Mouse (Mus musculus): ENCODE data around the gene Alx3.
"Not testable (repeated sequence)": the region's sequence is repeated elsewhere in the genome, so short reads cannot be mapped to it uniquely, and the experiment has no call there.

The Alx3 gene

DNA sequence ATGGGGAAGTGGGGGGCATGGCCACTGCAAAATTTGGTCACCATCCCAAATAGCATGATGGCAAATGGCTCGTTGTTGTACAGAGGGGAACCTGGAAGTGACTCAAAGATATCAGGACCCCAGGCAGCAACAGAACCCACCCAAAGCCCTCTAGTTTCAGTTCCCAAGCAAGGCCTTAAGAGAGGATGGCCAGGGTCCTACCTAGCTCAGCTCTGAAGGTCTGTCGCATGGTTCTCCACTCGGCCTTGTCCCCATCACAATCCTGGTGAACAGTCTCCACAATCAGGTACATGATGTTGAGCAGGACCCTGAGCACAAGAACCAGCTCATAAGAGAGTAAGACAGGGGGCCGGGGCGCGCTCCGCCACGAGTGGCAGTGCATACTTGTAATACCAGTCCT, 29.6 kb downstream of the Alx3 start:
- no peak for DNase-seq (ENCODE audit: low spot score)

DNA sequence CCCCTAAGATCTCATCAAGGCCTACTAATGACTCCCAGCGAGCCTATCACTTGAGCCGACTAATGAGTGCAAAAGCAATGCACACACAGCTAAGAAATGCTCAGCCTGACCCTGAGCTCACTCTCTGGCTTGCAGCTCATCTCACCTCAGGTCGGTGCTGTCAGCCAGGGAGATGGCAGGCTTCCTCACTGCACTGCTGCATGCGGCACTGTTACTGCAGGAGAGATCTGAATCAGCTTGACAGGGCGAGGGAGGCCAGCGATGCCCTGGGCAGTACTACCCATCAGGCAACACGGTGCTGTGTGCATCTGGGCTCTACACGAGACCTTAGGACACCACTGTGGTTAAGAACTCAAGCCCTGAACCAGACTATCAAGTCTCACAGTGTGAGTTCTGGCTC, 30.7 kb downstream of the Alx3 start:
- DNase-seq (ENCODE audit: low spot score), result no peak

DNA sequence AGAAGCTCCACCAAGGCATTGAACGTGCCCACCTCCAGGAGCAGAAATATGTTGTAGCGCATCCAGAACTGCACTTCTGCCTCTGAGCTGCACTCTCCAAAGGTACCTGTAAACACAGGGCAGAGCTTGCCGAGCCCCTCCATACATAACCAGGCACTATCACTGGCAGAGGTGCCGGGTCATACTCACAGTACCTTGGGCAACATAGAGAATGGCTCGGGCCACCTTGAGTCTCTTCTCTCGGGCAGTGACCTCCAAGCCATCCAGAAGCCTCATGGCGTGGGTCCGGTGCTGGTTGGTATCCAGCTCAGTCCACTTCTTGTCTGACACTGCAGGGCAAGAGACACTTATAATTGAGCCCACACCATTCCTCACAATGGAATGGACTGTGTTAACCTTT, 31.9 kb downstream of the Alx3 start:
- no peak for DNase-seq (ENCODE audit: low spot score)

DNA sequence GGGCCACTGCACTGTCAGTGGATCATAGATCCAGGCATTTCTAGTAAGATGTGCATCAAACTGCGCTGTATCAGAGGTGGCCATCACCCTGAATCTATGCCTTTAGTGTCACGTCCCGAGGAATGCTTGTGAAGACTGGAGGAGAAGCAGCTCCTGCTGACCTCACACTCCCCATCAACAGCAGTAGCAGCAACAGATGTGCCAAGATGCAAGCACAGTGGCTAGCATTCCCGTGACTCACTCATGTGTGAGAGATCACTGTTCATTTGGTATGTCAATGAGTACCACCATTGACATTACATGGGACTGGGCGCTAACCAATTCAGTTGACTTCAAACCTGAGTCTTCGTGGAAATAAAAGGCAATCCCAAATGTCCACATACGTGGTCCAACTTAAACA, 32.8 kb downstream of the Alx3 start:
- no peak for DNase-seq (ENCODE audit: low spot score)

DNA sequence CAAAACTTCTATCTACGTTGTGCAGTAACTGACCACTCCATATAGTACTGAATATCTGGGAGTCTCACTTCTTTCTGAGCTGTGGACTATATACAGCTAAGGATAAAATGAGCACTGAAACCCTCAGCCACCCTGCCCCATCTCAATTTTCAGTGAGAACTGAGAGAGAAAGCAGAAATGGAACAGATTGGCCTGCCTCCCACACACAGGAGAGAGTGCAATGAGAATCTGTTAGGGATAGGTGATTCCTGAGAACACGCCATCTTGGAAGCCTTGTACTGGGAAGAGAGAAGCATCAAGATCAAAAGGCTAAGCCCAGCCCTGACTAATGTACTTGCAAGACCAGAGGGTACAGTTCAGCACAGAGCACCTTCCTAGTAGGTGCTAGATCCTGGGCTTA, 33.7 kb downstream of the Alx3 start:
- no peak for DNase-seq (ENCODE audit: low spot score)

DNA sequence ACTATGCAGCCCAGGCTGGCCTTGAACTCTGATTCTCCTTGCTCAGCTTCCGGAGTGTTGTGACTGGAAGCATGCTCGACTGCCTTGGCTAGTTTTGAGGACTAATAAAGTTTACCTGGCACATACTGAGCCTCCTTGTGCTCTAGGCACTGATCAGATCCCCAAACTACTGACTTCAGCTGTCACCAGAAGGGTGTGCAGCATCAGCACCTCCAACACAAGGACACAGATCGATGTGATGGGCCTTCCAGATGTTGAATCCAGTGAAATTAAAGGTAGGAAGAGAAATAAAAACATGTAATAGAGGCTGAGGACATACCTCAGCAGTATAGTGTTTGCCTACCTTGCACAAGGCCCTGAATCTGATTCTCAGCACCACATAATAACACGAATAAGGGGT, 34.6 kb downstream of the Alx3 start:
- no peak for DNase-seq (ENCODE audit: low spot score)

DNA sequence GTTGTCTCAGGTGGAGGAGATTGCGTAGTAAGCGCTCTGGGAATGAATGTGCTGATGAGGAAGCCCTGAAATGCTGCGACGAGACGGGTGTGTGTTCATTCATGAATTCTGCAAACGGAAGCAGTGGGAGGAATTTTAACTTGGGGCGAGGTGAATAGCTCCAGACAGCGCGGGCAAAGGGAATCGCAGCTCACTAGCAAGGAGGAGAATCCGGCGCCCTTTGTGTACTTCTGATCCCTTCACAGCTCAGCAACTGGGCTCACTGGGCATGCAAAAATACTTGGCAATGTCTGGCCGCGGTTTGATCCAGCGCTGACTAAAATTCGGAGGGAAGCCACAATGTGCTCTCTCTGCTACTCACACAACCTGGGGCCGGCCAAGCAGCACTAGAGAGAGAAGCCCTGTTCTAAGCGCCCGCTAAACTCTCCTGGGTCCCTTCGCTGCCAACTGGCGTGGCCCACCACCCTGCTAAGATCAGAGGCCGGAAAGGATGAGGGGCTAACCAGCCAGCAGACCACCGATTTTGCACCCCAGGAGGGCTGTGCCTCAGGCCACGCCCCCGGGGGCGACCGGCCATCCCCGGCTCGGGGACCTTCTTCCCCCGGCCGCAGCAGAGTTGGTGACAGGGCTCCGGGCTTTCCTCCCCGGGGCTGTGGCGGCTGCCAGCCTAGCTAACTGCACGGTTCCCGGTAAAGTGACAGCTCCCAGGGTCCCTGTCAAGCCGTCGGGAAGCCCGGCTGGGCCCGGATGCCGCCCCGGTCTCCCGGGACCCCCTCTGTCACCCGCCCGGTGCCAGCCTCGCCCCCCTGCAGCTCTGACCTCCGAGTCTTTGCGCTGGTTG, 36.1 kb downstream of the Alx3 start, which contains the start of gene Gm10961:
Gm10961 (plus strand) TSS at position 641 of the 841 bp plus-strand sequence.
- DNase-seq (ENCODE audit: low spot score), result peak; percentile 56

DNA sequence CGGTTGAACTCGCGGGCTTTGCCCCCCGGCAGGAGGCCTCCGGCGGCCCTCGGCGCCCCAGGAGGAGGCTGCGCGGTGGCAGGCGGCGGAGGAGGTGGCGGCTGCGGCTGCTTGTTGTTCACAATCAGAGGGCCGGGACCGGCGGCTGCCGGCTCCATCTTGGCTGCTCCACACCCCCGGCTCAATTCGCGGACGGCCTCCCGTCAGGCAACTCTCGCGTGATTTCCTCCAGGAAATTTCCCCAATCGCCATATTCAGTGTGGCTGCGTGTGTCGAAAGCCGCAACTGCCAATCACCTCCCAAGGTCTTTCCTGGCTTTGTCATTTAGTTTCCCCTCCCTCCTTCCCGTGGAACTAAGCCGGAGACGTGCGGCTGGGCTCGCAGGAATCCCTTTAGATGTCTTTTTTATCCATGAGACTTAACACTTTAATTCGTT, 36.7 kb downstream of the Alx3 start, which contains the start of gene Strip1:
Strip1 (minus strand) TSS at position 172 of the 436 bp plus-strand sequence.
- DNase-seq (ENCODE audit: low spot score), result peak; percentile 96

DNA sequence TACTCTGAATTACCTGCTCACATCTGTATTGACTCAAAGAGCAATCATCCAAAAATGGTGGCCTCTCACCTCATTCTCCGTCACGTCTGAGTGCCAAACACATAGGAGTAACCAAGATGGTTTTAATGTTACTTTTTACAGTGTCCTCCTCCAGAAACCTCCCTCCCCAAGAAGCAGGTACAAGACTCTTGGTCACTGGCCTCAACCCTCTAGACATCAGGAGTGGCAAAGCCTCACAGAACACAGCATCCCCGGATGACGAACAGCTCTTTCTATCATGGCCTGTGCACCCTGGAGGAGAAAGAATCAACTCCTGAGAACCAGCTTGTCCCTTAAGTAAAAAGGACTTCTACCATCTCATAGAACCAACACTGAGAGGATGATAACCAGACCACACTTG, 38.0 kb downstream of the Alx3 start:
- DNase-seq (ENCODE audit: low spot score), result no peak

DNA sequence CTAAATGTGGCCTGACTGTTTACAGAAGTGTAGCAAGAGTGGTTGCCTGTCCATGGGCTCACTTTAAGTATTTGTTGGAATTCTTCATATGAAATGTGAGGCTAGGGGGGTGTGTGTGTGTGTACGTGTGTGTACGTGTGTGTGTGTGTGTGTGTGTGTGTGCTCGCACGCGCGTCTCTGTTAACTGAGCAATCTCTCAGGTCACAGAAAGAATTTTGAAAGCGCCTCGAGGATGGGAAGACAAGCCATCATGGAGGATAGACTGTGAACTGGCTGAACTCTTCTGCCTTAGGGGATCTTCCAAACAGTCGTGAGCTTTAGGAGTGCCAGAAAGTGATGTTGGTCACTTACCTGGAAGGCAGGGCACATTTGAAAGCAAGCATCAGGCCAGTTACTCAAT, 39.1 kb downstream of the Alx3 start:
- no peak for DNase-seq (ENCODE audit: low spot score)

DNA sequence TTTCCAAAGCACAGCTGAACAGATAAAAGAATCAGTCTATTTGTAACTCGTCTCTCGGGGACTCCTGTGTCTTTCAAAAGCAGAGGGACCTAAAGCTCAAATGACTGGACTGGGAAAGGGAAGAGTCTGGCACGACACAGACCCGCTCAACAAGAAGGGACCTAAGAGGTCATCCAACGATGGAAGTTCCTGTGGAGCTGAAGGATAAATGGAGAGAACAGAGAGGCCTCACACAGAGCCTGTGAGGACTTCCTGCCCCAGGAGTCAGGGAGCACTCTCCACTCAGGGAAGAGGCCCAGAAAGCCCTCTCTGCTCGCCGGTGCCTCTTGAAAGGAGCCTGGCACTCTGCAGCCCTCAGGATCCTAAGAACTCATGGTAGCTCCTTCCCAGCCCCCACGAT, 41.0 kb downstream of the Alx3 start:
- DNase-seq (ENCODE audit: low spot score), result no peak

DNA sequence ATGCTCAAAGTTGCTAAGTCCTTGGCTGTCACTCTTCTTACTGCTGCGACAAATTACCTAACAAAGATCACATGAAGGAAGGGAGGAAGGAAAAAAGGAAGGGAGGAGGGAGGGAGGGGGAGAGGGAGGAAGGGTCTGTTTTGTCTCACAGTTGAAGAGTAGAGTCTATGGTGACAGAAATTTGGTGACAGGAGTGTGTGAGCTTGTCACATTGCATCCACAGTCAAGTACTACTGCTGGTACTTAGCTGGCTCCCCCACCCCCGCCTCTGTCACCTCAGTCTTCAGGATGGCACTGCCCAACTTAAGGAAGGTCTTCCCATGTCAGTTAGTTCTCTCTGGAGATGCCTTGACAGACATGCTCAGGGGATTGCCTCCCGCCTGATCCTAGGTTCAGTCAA, 41.4 kb downstream of the Alx3 start:
- DNase-seq (ENCODE audit: low spot score), result no peak

DNA sequence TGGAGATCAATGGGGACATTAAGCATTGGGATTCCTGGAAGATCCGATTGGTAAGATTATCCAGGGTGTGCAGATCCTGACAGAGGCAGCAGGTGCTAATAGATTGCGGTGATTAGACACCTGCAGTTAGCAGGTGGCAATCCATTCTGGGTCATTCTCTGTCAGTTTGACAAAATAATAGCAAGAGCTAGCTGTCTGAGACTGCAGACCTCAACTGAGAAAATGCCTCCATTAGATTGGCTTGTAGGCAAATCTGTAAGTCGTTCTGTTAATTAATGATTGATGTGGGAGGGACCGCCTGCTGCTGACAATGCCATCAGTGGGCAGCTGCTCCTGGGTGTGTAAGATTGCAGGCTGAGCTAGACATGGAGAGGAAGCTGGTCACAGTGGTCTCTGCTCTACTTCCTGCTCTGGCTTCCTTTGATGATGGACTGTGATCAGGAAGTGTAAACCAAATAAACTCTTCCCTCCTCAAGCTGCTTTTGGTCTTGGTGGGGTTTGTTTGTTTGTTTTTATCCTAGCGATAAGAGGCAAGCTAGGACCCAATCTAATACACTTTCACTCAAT, 42.9 kb downstream of the Alx3 start:
- no peak for DNase-seq (ENCODE audit: low spot score)

DNA sequence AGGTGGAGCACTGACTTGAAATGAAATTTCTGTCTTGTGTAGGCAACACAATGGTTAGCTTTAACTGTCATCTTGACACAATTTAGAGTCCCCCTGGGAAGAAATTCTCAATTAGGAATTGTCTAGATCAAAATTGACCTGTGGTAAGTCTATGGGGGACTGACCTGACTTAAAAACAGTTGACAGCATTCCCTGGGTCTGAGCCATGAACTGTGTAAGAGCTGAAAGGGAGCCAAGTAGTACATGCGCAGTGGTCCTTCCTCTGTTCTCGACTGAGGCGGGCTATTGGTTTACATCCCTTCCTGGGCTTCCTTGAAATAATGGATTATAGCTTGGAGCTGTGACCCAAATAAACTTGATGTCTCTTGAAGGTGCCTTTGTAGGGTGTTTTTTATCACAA, 52.1 kb downstream of the Alx3 start:
- DNase-seq (ENCODE audit: low spot score), result no peak

DNA sequence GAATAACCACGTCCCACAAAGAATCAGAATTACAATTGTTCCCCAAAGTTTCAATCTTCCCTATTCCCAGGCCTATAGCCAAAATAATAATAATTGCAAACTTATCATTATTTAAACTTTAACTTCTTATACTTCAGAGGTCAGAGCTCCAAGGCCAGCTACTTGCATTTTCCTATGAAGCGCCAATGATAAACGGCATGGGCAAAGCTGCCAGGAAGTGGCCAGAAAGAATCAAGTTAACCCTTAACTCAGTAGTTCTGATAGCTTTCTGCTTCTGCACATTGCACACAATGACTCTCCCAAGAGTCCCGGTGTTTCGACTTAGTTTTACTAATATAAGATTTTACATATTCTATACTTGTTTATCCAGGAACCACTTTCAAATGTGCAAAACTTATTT, 55.4 kb downstream of the Alx3 start:
- DNase-seq (ENCODE audit: low spot score), result not testable (repeated sequence)

DNA sequence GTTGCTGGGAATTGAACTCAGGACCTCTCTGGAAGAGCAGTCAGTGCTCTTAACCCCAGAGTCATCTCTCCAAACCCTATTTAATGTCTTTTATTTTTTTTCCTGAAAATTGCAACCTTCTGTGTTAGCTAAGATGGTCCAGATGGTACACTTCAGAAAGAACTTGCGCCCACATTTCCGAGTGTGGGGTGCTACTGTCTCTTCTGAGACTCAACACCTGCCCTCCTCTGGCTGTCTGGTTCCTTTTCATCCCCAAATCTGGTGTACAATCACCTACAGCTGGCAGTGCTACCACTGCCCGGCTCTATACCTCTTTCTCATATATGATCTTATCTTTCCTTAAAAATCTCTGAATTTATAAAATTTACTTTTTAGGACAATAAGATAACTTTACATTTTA, 58.1 kb downstream of the Alx3 start:
- no peak for DNase-seq (ENCODE audit: low spot score)

DNA sequence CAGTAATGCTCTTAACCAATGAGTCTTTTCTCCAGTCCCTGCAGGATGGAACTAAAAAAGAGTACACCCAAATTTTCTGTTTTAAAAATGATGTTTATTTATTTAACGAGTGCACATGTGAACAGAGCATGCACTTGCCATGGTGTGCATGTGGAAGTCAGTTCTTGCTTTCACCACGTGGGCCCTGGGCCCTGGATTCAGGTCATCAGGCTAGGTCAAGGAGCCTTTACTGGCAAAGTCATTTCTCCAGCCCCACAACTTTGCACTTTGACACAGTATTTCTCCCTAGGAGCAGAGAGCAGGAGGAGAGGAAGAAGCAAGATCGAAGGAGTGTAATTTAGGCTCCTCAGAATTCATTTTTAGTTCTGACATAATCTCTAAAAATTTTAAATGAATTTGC, 60.0 kb downstream of the Alx3 start:
- no peak for DNase-seq (ENCODE audit: low spot score)

Data from yolk sac, embryonic 10.5 days (tissue).